Comparison of ENCODE assay signal across 22 mouse cellular contexts in the genomic region with DNA sequence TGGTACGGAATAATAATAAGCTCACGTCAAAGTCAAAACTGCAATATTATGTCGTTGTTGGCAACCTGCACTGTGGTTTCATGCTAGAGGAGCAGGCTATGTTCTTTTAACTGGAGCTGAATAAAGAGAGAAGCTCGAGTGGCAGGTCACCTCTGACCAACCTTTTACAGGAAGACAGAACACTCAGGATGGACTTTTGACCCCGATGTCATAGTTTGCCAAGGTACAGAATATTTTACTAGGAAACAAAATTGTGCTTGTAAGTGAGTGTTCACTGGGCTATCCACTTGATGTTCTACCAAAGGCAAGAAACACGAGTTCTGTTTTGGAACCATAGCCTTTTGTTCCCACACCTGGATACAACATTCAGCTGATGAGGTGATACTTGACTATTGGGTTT.
A peak's percentile ranks its signal among the peaks of the same experiment; 100 is the strongest.
DNase-seq lines count a peak whose midpoint lies in the region; ATAC-seq and TF ChIP-seq lines count a peak whose summit lies in the region.
"Had no signal": no experiment of that assay in that cellular context is flagged by ENCODE, and none has a peak within 500 bp of the region (broad histone marks: within the 10 kb centered on the region; RNA-seq: fewer than 3 reads in every experiment).

No protein-coding gene starts in this region.

- no peaks in the 10 kb centered on the region; the same call in 1 of the 2 replicates for H3K4me1 ChIP-seq in kidney, adult 2 months (ENCODE audit: control insufficient read depth, insufficient read depth, low read length)
- no peaks in the 10 kb centered on the region for H3K4me1 ChIP-seq in kidney, embryonic 14.5 days (ENCODE audit: control insufficient read depth, insufficient read depth, low read length)
- H3K4me1 ChIP-seq in liver, adult 2 months (ENCODE audit: control insufficient read depth, insufficient read depth, low read length): peaks cover 2% of the 10 kb centered on the region; the same call in 1 of the 2 replicates

- H3K9ac ChIP-seq in kidney, embryonic 14.5 days (ENCODE audit: low read depth, low read length): no peak overlapping the region
- no peak overlapping the region for H3K9ac ChIP-seq in liver, adult 2 months (ENCODE audit: low read depth, low read length)

- DNase-seq in kidney, adult 2 months: peak; percentile 67
- peak; percentile 59 for DNase-seq in kidney, adult 9 months
- no peak for DNase-seq in kidney, postnatal 25 days
- DNase-seq in layer of hippocampus, adult 2 months (ENCODE audit: low spot score in 2 of 2): no peak
- no peak for DNase-seq in layer of hippocampus, adult 11-12 months (ENCODE audit: low spot score)
- peak; percentile 66 for DNase-seq in liver, adult 2 months (ENCODE audit: extremely low read depth, low read depth, low spot score)
- no peak for DNase-seq in liver
- DNase-seq: adrenal gland, adult 2 months; adrenal gland, adult 8-10 months; adrenal gland, postnatal 10 days; adrenal gland, postnatal 14 days; adrenal gland, postnatal 25 days; adrenal gland, postnatal 36 days; B cell, adult 2 months; cerebellum, adult 11 months; cerebellum, adult 11-12 months had no signal

- TF ChIP-seq CTCF in kidney, adult 2 months (conservative IDR thresholded peaks at IDR 0.05; ENCODE audit: insufficient read depth, insufficient read length, low read depth, low read length): no peak
- TF ChIP-seq CTCF in layer of hippocampus, adult 2 months (conservative IDR thresholded peaks at IDR 0.05): no peak
- no peak for TF ChIP-seq CTCF in liver, adult 2 months (IDR thresholded peaks at IDR 0.05; ENCODE audit: low read depth, low read length)

- no peak for ATAC-seq in kidney, embryonic 14.5 days (ENCODE audit: low FRiP score, low TSS enrichment)
- ATAC-seq: activated CD4-positive, CD25-positive, alpha-beta regulatory T cell, adult 4 months; CD4-positive, CD25-positive, alpha-beta regulatory T cell, adult 4 months; Patski had no signal

- H3K4me2 ChIP-seq in kidney, embryonic 14.5 days (replicated peaks; ENCODE audit: low read depth, low read length): no peak overlapping the region

- H3K27ac ChIP-seq in kidney, adult 2 months (ENCODE audit: insufficient read depth, low read depth, low read length): no peak overlapping the region
- no peak overlapping the region for H3K27ac ChIP-seq in kidney, embryonic 14.5 days (ENCODE audit: low read depth, low read length)
- H3K27ac ChIP-seq in layer of hippocampus, adult 2 months: peak overlapping the region; percentile 68; the same call in 1 of the 2 replicates
- H3K27ac ChIP-seq in liver, adult 2 months (replicated peaks; ENCODE audit: insufficient read depth, low read depth, low read length): no peak overlapping the region

- H3K27me3 ChIP-seq in kidney, adult 2 months (replicated peaks; ENCODE audit: control insufficient read depth, insufficient read depth, low read length): no peaks in the 10 kb centered on the region
- no peaks in the 10 kb centered on the region for H3K27me3 ChIP-seq in kidney, embryonic 14.5 days (ENCODE audit: control insufficient read depth, insufficient read depth, low read length)
- no peaks in the 10 kb centered on the region for H3K27me3 ChIP-seq in liver, adult 2 months (ENCODE audit: control insufficient read depth, insufficient read depth, low read length)
- H3K27me3 ChIP-seq: CH12.LX, Patski had no signal

- no peaks in the 10 kb centered on the region for H3K9me3 ChIP-seq in kidney, embryonic 14.5 days (ENCODE audit: control insufficient read depth, low read length)

- 62% methylated on average over 6 of the region's 6 CpGs for WGBS in kidney, adult 2 months
- WGBS in kidney, embryonic 14.5 days: 84% methylated on average over 6 of the region's 6 CpGs
- WGBS in liver, adult 2 months: 67% methylated on average over 6 of the region's 6 CpGs

- TF ChIP-seq POLR2A in kidney, adult 2 months (IDR thresholded peaks at IDR 0.05; ENCODE audit: low read depth, low read length): no peak
- TF ChIP-seq POLR2A in liver, adult 2 months (IDR thresholded peaks at IDR 0.05; ENCODE audit: extremely low read depth, insufficient read depth, low read length): no peak

- H3K4me3 ChIP-seq in kidney, adult 2 months (ENCODE audit: insufficient read depth, low read depth, low read length): no peak overlapping the region
- no peak overlapping the region for H3K4me3 ChIP-seq in kidney, embryonic 14.5 days (ENCODE audit: low read length)
- H3K4me3 ChIP-seq in layer of hippocampus, adult 2 months: no peak overlapping the region
- H3K4me3 ChIP-seq in liver, adult 2 months (ENCODE audit: insufficient read depth, low read depth, low read length): no peak overlapping the region

- no peaks in the 10 kb centered on the region for H3K36me3 ChIP-seq in kidney, adult 2 months (ENCODE audit: control insufficient read depth, insufficient read depth, low read length)
- no peaks in the 10 kb centered on the region for H3K36me3 ChIP-seq in kidney, embryonic 14.5 days (ENCODE audit: control insufficient read depth, insufficient read depth, low read length)
- H3K36me3 ChIP-seq in liver, adult 2 months (ENCODE audit: control insufficient read depth, insufficient read depth, low read length): no peaks in the 10 kb centered on the region
- H3K36me3 ChIP-seq: G1E had no signal

- H3K79me2 ChIP-seq in liver, adult 2 months (ENCODE audit: control insufficient read depth, insufficient read depth, low read length): no peaks in the 10 kb centered on the region

Comparison
In these comparisons a context has a peak if more than half of its experiments do, and no peak if none do; other contexts are left out.
1. DNase-seq: peak in kidney, adult 2 months (single experiment), kidney, adult 9 months (single experiment) and liver, adult 2 months (single experiment); none in kidney, postnatal 25 days (0 of 2), layer of hippocampus, adult 2 months (0 of 2), layer of hippocampus, adult 11-12 months (single experiment) and liver (single experiment).